Mouse (Mus musculus): Measurements from ENCODE around the gene Phc2. TPM values are rescaled to one million over a fixed set of nuclear protein-coding genes. Genes with fewer than 3 reads are reported as not detected.

The Phc2 gene
- polyA plus RNA-seq, 1 experiment: 205 TPM

GRCm38 (mm10) chr4:128760029-128760428, 105.5 kb downstream of the Phc2 start:
- H3ac ChIP-seq (ENCODE audit: control insufficient read depth, insufficient read length, low read depth): no peak overlapping the region
- no peaks in the 10 kb centered on the region for H3K79me2 ChIP-seq (ENCODE audit: control insufficient read depth, insufficient read depth)
- no peak for TF ChIP-seq MYOD1 (IDR thresholded peaks at IDR 0.05; ENCODE audit: control insufficient read depth, insufficient read length, low read depth)
- no peak for TF ChIP-seq FOSL1 (IDR thresholded peaks at IDR 0.05; ENCODE audit: insufficient read depth, low read length, poor library complexity, severe bottlenecking)
- no peak for TF ChIP-seq CEBPB (IDR thresholded peaks at IDR 0.05; ENCODE audit: low read depth)
- no peak for TF ChIP-seq MAX (IDR thresholded peaks at IDR 0.05)
- no peak for TF ChIP-seq MYOG (IDR thresholded peaks at IDR 0.05; ENCODE audit: control insufficient read depth, extremely low read depth, insufficient read length)
- no peak for TF ChIP-seq CTCF (IDR thresholded peaks at IDR 0.05; ENCODE audit: control insufficient read depth, insufficient read depth, insufficient read length)
- no peak for TF ChIP-seq USF1 (IDR thresholded peaks at IDR 0.05; ENCODE audit: low read depth)
- H3K27me3 ChIP-seq (ENCODE audit: control insufficient read depth, insufficient read depth, insufficient read length): no peaks in the 10 kb centered on the region
- H3K4me3 ChIP-seq (ENCODE audit: insufficient read depth, poor library complexity, severe bottlenecking): no peak overlapping the region
- no peaks in the 10 kb centered on the region for H3K79me3 ChIP-seq (ENCODE audit: low read depth)
- H3K36me3 ChIP-seq (ENCODE audit: control insufficient read depth, insufficient read depth): no peaks in the 10 kb centered on the region

GRCm38 (mm10) chr4:128766929-128767328, 112.4 kb downstream of the Phc2 start:
- TF ChIP-seq FOSL1 (IDR thresholded peaks at IDR 0.05; ENCODE audit: insufficient read depth, low read length, poor library complexity, severe bottlenecking) (no peak), MYOD1 (IDR thresholded peaks at IDR 0.05; ENCODE audit: control insufficient read depth, insufficient read length, low read depth) (no peak), MAX (IDR thresholded peaks at IDR 0.05) (no peak), MYOG (IDR thresholded peaks at IDR 0.05; ENCODE audit: control insufficient read depth, extremely low read depth, insufficient read length) (no peak), CTCF (IDR thresholded peaks at IDR 0.05; ENCODE audit: control insufficient read depth, insufficient read depth, insufficient read length) (no peak), CEBPB (IDR thresholded peaks at IDR 0.05; ENCODE audit: low read depth) (no peak), USF1 (IDR thresholded peaks at IDR 0.05; ENCODE audit: low read depth) (no peak)
- Histone ChIP-seq H3K36me3 (ENCODE audit: control insufficient read depth, insufficient read depth) (no peaks in the 10 kb centered on the region), H3K4me3 (ENCODE audit: insufficient read depth, poor library complexity, severe bottlenecking) (no peak overlapping the region), H3K27me3 (ENCODE audit: control insufficient read depth, insufficient read depth, insufficient read length) (no peaks in the 10 kb centered on the region), H3K79me3 (ENCODE audit: low read depth) (no peaks in the 10 kb centered on the region), H3K79me2 (ENCODE audit: control insufficient read depth, insufficient read depth) (no peaks in the 10 kb centered on the region), H3ac (ENCODE audit: control insufficient read depth, insufficient read length, low read depth) (no peak overlapping the region)

- Histone ChIP-seq H3K79me2 (ENCODE audit: control insufficient read depth, insufficient read depth) (no peaks in the 10 kb centered on the region), H3K4me3 (ENCODE audit: insufficient read depth, poor library complexity, severe bottlenecking) (no peak overlapping the region), H3K36me3 (ENCODE audit: control insufficient read depth, insufficient read depth) (no peaks in the 10 kb centered on the region), H3K27me3 (ENCODE audit: control insufficient read depth, insufficient read depth, insufficient read length) (no peaks in the 10 kb centered on the region), H3ac (ENCODE audit: control insufficient read depth, insufficient read length, low read depth) (no peak overlapping the region), H3K79me3 (ENCODE audit: low read depth) (no peaks in the 10 kb centered on the region)
- TF ChIP-seq MYOD1 (IDR thresholded peaks at IDR 0.05; ENCODE audit: control insufficient read depth, insufficient read length, low read depth): no peak
- TF ChIP-seq USF1 (IDR thresholded peaks at IDR 0.05; ENCODE audit: low read depth): no peak
- no peak for TF ChIP-seq FOSL1 (IDR thresholded peaks at IDR 0.05; ENCODE audit: insufficient read depth, low read length, poor library complexity, severe bottlenecking)
- TF ChIP-seq CEBPB (IDR thresholded peaks at IDR 0.05; ENCODE audit: low read depth): no peak
Observed at GRCm38 (mm10) chr4:128768120-128768519, 113.6 kb downstream of the Phc2 start.

GRCm38 (mm10) chr4:128769569-128770355, 115.3 kb downstream of the Phc2 start:
- H3K27me3 ChIP-seq (ENCODE audit: control insufficient read depth, insufficient read depth, insufficient read length): no peaks in the 10 kb centered on the region
- no peaks in the 10 kb centered on the region for H3K79me3 ChIP-seq (ENCODE audit: low read depth)
- TF ChIP-seq MYOD1 (IDR thresholded peaks at IDR 0.05; ENCODE audit: control insufficient read depth, insufficient read length, low read depth): no peak
- TF ChIP-seq CTCF (IDR thresholded peaks at IDR 0.05; ENCODE audit: control insufficient read depth, insufficient read depth, insufficient read length): no peak
- TF ChIP-seq MAX (IDR thresholded peaks at IDR 0.05): no peak
- TF ChIP-seq CEBPB (IDR thresholded peaks at IDR 0.05; ENCODE audit: low read depth): no peak
- no peak for TF ChIP-seq MYOG (IDR thresholded peaks at IDR 0.05; ENCODE audit: control insufficient read depth, extremely low read depth, insufficient read length)
- no peak for TF ChIP-seq USF1 (IDR thresholded peaks at IDR 0.05; ENCODE audit: low read depth)
- no peak overlapping the region for H3K4me3 ChIP-seq (ENCODE audit: insufficient read depth, poor library complexity, severe bottlenecking)
- no peak overlapping the region for H3ac ChIP-seq (ENCODE audit: control insufficient read depth, insufficient read length, low read depth)
- no peaks in the 10 kb centered on the region for H3K36me3 ChIP-seq (ENCODE audit: control insufficient read depth, insufficient read depth)
- no peaks in the 10 kb centered on the region for H3K79me2 ChIP-seq (ENCODE audit: control insufficient read depth, insufficient read depth)

GRCm38 (mm10) chr4:128770698-128771097, 116.2 kb downstream of the Phc2 start:
- H3K4me3 ChIP-seq (ENCODE audit: insufficient read depth, poor library complexity, severe bottlenecking): no peak overlapping the region
- H3ac ChIP-seq (ENCODE audit: control insufficient read depth, insufficient read length, low read depth): no peak overlapping the region
- TF ChIP-seq MAX (IDR thresholded peaks at IDR 0.05): no peak
- no peak for TF ChIP-seq USF1 (IDR thresholded peaks at IDR 0.05; ENCODE audit: low read depth)
- no peak for TF ChIP-seq FOSL1 (IDR thresholded peaks at IDR 0.05; ENCODE audit: insufficient read depth, low read length, poor library complexity, severe bottlenecking)
- no peak for TF ChIP-seq CEBPB (IDR thresholded peaks at IDR 0.05; ENCODE audit: low read depth)
- TF ChIP-seq MYOD1 (IDR thresholded peaks at IDR 0.05; ENCODE audit: control insufficient read depth, insufficient read length, low read depth): no peak
- TF ChIP-seq CTCF (IDR thresholded peaks at IDR 0.05; ENCODE audit: control insufficient read depth, insufficient read depth, insufficient read length): no peak
- no peak for TF ChIP-seq MYOG (IDR thresholded peaks at IDR 0.05; ENCODE audit: control insufficient read depth, extremely low read depth, insufficient read length)
- H3K79me3 ChIP-seq (ENCODE audit: low read depth): no peaks in the 10 kb centered on the region
- no peaks in the 10 kb centered on the region for H3K36me3 ChIP-seq (ENCODE audit: control insufficient read depth, insufficient read depth)
- no peaks in the 10 kb centered on the region for H3K79me2 ChIP-seq (ENCODE audit: control insufficient read depth, insufficient read depth)
- H3K27me3 ChIP-seq (ENCODE audit: control insufficient read depth, insufficient read depth, insufficient read length): no peaks in the 10 kb centered on the region

Measured in C2C12 (cell line).